Mouse (Mus musculus): ENCODE results near the gene Olfr273. TPM values are rescaled to one million over a fixed set of nuclear protein-coding genes. Genes with fewer than 3 reads are reported as not detected.
A peak's percentile ranks its signal among the peaks of the same experiment; 100 is the strongest.
"Not testable (repeated sequence)": the region's sequence is repeated elsewhere in the genome, so short reads cannot be mapped to it uniquely, and the experiment has no call there.

Olfr273 gene
- total RNA-seq (2022): not detected

GRCm38 (mm10) chr4:52859136-52859535 lies at the start of gene Olfr273:
Olfr273 (minus strand) TSS chr4:52859236.
- no peak for DNase-seq (ENCODE audit: low spot score in 2 of 2)

DNA sequence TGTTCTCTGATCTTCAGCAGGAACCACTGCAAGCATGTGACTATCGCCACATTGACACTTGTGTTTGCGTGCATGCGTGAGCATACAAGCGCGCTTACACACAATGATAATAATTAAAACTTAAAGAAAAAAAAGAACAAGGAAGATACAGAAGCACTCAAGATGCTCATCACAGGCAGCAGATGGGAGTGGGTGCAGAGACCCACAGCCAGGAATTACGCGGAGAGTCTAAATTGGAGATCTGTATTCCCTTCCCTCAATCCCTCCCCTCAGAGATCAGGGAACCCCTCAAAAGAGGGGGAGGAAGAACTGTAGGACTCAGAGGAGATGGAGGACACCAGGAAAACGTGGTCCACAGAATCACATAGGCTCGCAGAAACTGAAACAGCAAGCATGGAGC lies 5.1 kb upstream of the Olfr273 start:
- peak in 1 of 2 experiments; percentile 20 for DNase-seq (ENCODE audit: low spot score in 2 of 2)

DNA sequence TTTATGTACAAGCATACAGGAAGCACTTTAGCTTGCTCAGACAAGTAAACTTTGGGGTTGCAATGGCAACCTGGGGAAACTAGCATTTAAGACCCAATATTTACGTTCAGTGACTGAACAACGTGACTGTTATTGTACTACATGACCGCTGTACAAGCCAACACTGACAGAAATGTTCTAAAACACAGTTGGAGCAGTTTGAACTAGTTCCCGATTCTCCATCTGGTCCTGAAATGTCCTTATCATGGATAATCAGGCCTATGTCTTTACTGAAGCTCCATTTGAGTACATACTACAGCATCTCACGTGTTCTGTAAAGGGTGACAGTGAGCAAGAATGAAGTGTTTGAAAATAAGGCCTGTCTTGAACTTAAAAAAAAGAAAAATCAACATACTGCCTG lies 9.4 kb downstream of the Olfr273 start:
- no peak for DNase-seq (ENCODE audit: low spot score in 2 of 2)

GRCm38 (mm10) chr4:52849039-52849635 lies 9.9 kb downstream of the Olfr273 start:
- DNase-seq (ENCODE audit: low spot score in 2 of 2): no peak

- not testable (repeated sequence) for DNase-seq (ENCODE audit: low spot score in 2 of 2)
Observed at GRCm38 (mm10) chr4:52845411-52845810, 13.6 kb downstream of the Olfr273 start.

DNA sequence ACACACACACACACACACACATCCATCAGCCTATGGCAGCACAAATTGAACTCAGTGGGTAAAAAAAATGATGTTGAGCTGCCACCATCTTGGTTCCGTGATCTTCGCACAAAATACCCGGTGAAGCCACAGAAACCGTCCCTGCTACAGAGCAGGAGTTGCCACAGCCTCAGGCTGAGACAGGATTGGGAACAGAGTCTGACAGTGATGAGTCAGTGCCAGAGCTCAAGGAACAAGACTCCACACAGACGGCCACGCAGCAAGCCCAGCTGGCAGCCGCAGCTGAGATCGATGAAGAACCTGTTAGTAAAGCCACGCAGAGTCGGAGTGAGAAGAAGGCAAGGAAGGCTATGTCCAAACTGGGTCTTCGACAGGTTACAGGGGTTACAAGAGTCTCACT lies 37.7 kb downstream of the Olfr273 start:
- no peak for DNase-seq (ENCODE audit: low spot score in 2 of 2)

- no peak for DNase-seq (ENCODE audit: low spot score in 2 of 2)
Observed at GRCm38 (mm10) chr4:52814304-52814703, 44.7 kb downstream of the Olfr273 start, which contains the start of gene Olfr275. Olfr275 (plus strand) TSS chr4:52814604.

DNA sequence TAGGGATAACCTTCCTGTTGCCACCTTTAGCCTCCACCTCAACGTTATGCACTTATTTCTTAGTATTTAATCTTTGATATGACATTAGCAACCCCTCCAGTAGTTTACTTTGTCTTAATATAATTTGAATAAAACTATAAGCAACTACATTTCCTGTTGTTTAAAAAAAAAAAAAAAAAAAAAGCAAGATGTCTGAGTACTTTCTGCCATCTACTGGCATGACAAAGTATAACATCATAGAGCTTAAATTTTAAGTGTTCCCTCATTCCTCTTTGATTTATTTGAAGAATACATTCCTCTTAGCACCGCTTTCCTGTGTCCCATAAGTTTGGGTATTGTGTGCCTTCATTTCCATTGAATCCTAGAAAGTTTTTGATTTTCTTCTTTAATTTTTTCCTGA lies 47.2 kb downstream of the Olfr273 start:
- DNase-seq (ENCODE audit: low spot score in 2 of 2): no peak

Other genes starting within 250 kb of the Olfr273 start
- not detected for gene Olfr275, start 44.6 kb downstream of the Olfr273 start, total RNA-seq (2022)
- not detected for gene Olfr272, start 59.9 kb upstream of the Olfr273 start, total RNA-seq (2022)
- not detected for gene Olfr270, start 105.3 kb upstream of the Olfr273 start, total RNA-seq (2022)
- not detected for gene Nipsnap3a, start 130.0 kb upstream of the Olfr273 start, total RNA-seq (2022)
- gene Nipsnap3b, start 152.6 kb upstream of the Olfr273 start, total RNA-seq (2022): 10 to 100 TPM; 11.8 to 19.6 (median 16.5) TPM

Measured in layer of hippocampus, adult 8-10 months (tissue).